Mouse (Mus musculus) midbrain, embryonic 11.5 days (tissue): ENCODE results near the gene Hsd3b4. TPM values are rescaled to one million over a fixed set of nuclear protein-coding genes. Genes with fewer than 3 reads are reported as not detected.

Source experiments
- polyA plus RNA-seq: library from polyadenylated mRNA; unstranded; fragments of >200 nt; fragmentation: Nextera tagmentation; extraction: Ambion mirVana; gene quantifications from 2 replicates; pipeline ENCODE4 v1.2.1, GENCODE M21; 2014

Hsd3b4 gene
- polyA plus RNA-seq, 1 experiment from 2014 or later: not detected

Other genes starting within 250 kb of the Hsd3b4 start
- gene Hmgcs2, start 230.1 kb downstream of the Hsd3b4 start, polyA plus RNA-seq: 4.3 and 5.7 TPM in 2 replicates
- 317 and 361 TPM in 2 replicates for gene Phgdh, start 170.5 kb downstream of the Hsd3b4 start, polyA plus RNA-seq
- 9.5 and 10.2 TPM in 2 replicates for gene Zfp697, start 128.1 kb downstream of the Hsd3b4 start, polyA plus RNA-seq
- 0.10 TPM in 1 of 2 replicates, not detected in the other for gene Gm4450, start 53.4 kb downstream of the Hsd3b4 start, polyA plus RNA-seq
- gene Gm10681, start 78.3 kb upstream of the Hsd3b4 start, polyA plus RNA-seq: not detected in 2 replicates
- gene Hsd3b5, start 119.7 kb upstream of the Hsd3b4 start, polyA plus RNA-seq: not detected in 2 replicates
- gene Hsd3b2, start 214.0 kb upstream of the Hsd3b4 start, polyA plus RNA-seq: not detected in 2 replicates